In the genomic region with DNA sequence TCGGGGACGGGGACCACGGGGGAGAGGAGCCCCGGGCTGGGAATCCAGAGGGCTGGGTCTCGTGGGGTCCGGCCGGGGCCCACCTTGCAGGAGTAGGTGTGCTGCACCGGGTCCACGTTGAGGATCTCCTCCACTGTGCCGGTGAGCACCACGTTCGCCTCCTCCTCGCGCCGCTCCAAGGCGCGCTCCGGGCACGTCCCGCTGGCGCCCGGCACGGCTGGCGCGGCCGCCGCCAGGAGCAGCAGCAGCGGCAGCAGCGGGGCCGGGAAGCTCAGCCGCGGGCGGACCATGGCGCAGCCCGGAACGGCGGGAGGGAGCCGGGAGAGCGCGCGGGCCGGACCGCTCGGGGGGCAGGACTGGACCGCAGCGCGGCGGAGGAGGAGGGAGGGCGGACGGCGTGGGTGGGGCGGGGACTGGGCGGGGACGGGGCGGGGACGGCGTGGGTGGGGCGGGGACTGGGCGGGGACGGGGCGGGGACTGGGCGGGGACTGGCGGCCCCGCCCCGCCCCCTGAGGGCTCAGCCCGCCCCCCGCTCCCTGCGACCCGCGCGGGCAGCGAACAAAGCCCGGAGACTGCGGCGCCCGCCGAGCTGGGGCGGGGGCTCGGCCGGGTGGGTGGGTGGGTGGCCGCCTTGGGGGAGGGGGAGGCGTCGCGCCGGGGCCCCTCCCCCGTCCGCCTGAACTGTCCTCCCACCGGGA, we compare ENCODE assay signal across 8 mouse cellular contexts. TPM values are rescaled to one million over a fixed set of nuclear protein-coding genes. Genes with fewer than 3 reads are reported as not detected.
DNase-seq lines count a peak whose midpoint lies in the region; ATAC-seq and TF ChIP-seq lines count a peak whose summit lies in the region.

A gene (minus strand): TSS at position 358 of the 698 bp plus-strand sequence.

- peak; percentile 47 for ATAC-seq in frontal cortex, adult (ENCODE audit: low TSS enrichment)
- peak; percentile 86 for ATAC-seq in limb, embryonic 15.5 days (ENCODE audit: insufficient number of reproducible peaks, low FRiP score, low TSS enrichment, low read depth)
- peak; percentile 77 for ATAC-seq in midbrain, embryonic 16.5 days

- no peaks in the 10 kb centered on the region for H3K9me3 ChIP-seq in limb, embryonic 15.5 days
- H3K9me3 ChIP-seq in midbrain, embryonic 16.5 days (replicated peaks; ENCODE audit: control insufficient read depth, low read length, poor library complexity, severe bottlenecking): no peaks in the 10 kb centered on the region

- no peaks in the 10 kb centered on the region; the same call in 1 of the 2 replicates for H3K4me1 ChIP-seq in cortical plate, adult 2 months (ENCODE audit: control insufficient read depth, insufficient read depth, low read length)
- H3K4me1 ChIP-seq in kidney, adult 2 months (ENCODE audit: control insufficient read depth, insufficient read depth, low read length): peaks cover 25% of the 10 kb centered on the region
- H3K4me1 ChIP-seq in limb, embryonic 15.5 days: peaks cover 44% of the 10 kb centered on the region
- H3K4me1 ChIP-seq in midbrain, embryonic 16.5 days (ENCODE audit: control insufficient read depth, insufficient read depth, low read length): peaks cover 26% of the 10 kb centered on the region

- H3K9ac ChIP-seq in limb, embryonic 15.5 days: peak within 1 kb of the TSS; percentile 77
- H3K9ac ChIP-seq in midbrain, embryonic 16.5 days (ENCODE audit: low read depth, low read length): peak within 1 kb of the TSS; percentile 88

- H3K27ac ChIP-seq in cortical plate, adult 2 months (ENCODE audit: insufficient read depth, low read length): peak within 1 kb of the TSS; percentile 93
- peak within 1 kb of the TSS; percentile 58; the same call in 1 of the 2 replicates for H3K27ac ChIP-seq in kidney, adult 2 months (ENCODE audit: insufficient read depth, low read depth, low read length)
- H3K27ac ChIP-seq in limb, embryonic 15.5 days: peak within 1 kb of the TSS; percentile 90
- H3K27ac ChIP-seq in midbrain, embryonic 16.5 days (ENCODE audit: low read length): peak within 1 kb of the TSS; percentile 95

- no peaks in the 10 kb centered on the region for H3K27me3 ChIP-seq in kidney, adult 2 months (replicated peaks; ENCODE audit: control insufficient read depth, insufficient read depth, low read length)
- 0 out of 2 replicates have a peak, but pooled peaks cover 2% of the 10 kb centered on the region for H3K27me3 ChIP-seq in limb, embryonic 15.5 days
- no peaks in the 10 kb centered on the region for H3K27me3 ChIP-seq in midbrain, embryonic 16.5 days (ENCODE audit: control insufficient read depth, insufficient read depth, low read depth, low read length)
- no peaks in the 10 kb centered on the region; the same call in 1 of the 2 replicates for H3K27me3 ChIP-seq in splenic B cell, adult 2 months (ENCODE audit: control insufficient read depth, insufficient read depth, low read length, poor library complexity, severe bottlenecking)

- no peaks in the 10 kb centered on the region for H3K36me3 ChIP-seq in kidney, adult 2 months (ENCODE audit: control insufficient read depth, insufficient read depth, low read length)
- peaks cover 3% of the 10 kb centered on the region; the same call in 1 of the 2 replicates for H3K36me3 ChIP-seq in limb, embryonic 15.5 days
- H3K36me3 ChIP-seq in midbrain, embryonic 16.5 days (ENCODE audit: control insufficient read depth, insufficient read depth, low read length): 0 out of 2 replicates have a peak, but pooled peaks cover 7% of the 10 kb centered on the region
- no peaks in the 10 kb centered on the region for H3K36me3 ChIP-seq in splenic B cell, adult 2 months (ENCODE audit: control insufficient read depth, insufficient read depth, low read length, poor library complexity, severe bottlenecking)

- 0 out of 2 replicates have a peak, but pooled peaks have one; percentile 33 for TF ChIP-seq POLR2A in cortical plate, adult 2 months (IDR thresholded peaks at IDR 0.05; ENCODE audit: extremely low read depth, insufficient read depth, low read length)
- no peak for TF ChIP-seq POLR2A in kidney, adult 2 months (IDR thresholded peaks at IDR 0.05; ENCODE audit: low read depth, low read length)

- WGBS in kidney, adult 2 months: 1% methylated on average over 65 of the region's 88 CpGs
- 0% methylated on average over 13 of the region's 88 CpGs for WGBS in limb, embryonic 15.5 days
- 1% methylated on average over 25 of the region's 88 CpGs for WGBS in midbrain, embryonic 16.5 days

- DNase-seq in frontal cortex, postnatal 36 days (ENCODE audit: low spot score in 2 of 2): no peak
- DNase-seq in heart, adult 8-10 months (ENCODE audit: low spot score): no peak
- peak; percentile 79 for DNase-seq in kidney, adult 2 months
- peak; percentile 63 for DNase-seq in splenic B cell, adult 2 months (ENCODE audit: low read depth, low spot score)

- H3K4me3 ChIP-seq in cortical plate, adult 2 months (ENCODE audit: insufficient read depth, low read length): peak within 1 kb of the TSS; percentile 48
- peak within 1 kb of the TSS; percentile 90 for H3K4me3 ChIP-seq in kidney, adult 2 months (ENCODE audit: insufficient read depth, low read depth, low read length)
- H3K4me3 ChIP-seq in limb, embryonic 15.5 days: peak within 1 kb of the TSS; percentile 96
- H3K4me3 ChIP-seq in midbrain, embryonic 16.5 days (ENCODE audit: low read depth, low read length): peak within 1 kb of the TSS; percentile 83

- TF ChIP-seq CTCF in cortical plate, adult 2 months (IDR thresholded peaks at IDR 0.05; ENCODE audit: extremely low read depth, insufficient read depth, low read length): no peak
- no peak for TF ChIP-seq CTCF in kidney, adult 2 months (conservative IDR thresholded peaks at IDR 0.05; ENCODE audit: insufficient read depth, insufficient read length, low read depth, low read length)

- H3K4me2 ChIP-seq in limb, embryonic 15.5 days: peak within 1 kb of the TSS; percentile 90
- peak within 1 kb of the TSS; percentile 77 for H3K4me2 ChIP-seq in midbrain, embryonic 16.5 days (ENCODE audit: low read length)

RNA-seq across cellular contexts. Expression of the gene that starts here (rescaled TPM):
- 186 and 206 TPM in 2 replicates for polyA plus RNA-seq in cortical plate, adult 2 months (2012; rRNA removed)
- total RNA-seq in heart, adult 8-10 months (2022): 10 to 100 TPM; 21.0 to 27.6 (median 24.5) TPM
- polyA plus RNA-seq in kidney, adult 2 months (2012; rRNA removed): 98.6 and 115 TPM in 2 replicates
- 53.8 and 67.1 TPM in 2 replicates for polyA plus RNA-seq in limb, embryonic 15.5 days (2015; fragmentation: Nextera tagmentation; extraction: Ambion mirVana)
- polyA plus RNA-seq in midbrain, embryonic 16.5 days (2015; fragmentation: Nextera tagmentation; extraction: Ambion mirVana): 126 and 129 TPM in 2 replicates

Comparison
In these comparisons a context has a peak if more than half of its experiments do, and no peak if none do; other contexts are left out.
1. DNase-seq: peak in kidney, adult 2 months (single experiment) and splenic B cell, adult 2 months (single experiment); none in frontal cortex, postnatal 36 days (0 of 2) and heart, adult 8-10 months (single experiment).
2. Peak in every context shown above with its lines, with median percentiles within 50 percentile points of each other: ATAC-seq, H3K27ac ChIP-seq and H3K4me3 ChIP-seq.